9 mouse cellular contexts compared by ENCODE assay signal in the genomic region with DNA sequence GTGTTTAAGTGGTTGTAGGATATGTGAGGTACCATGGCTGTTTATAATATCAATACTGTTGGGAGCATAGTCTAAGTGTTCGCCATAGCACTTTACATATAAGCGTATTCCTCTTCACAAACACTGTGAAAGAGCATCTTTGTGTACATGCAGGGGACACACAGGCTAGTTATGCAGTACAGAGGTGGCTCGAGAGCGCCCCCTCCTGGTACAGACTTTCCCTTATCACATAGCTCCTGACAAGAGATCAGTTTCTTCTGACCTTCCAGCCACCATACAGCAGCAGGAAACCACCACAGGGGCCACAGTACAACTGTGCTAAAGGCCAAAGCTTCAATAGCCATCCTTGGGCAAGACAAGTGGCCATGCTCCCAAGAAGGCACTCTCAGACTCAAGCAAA. TPM values are rescaled to one million over a fixed set of nuclear protein-coding genes. Genes with fewer than 3 reads are reported as not detected.
A peak's percentile ranks its signal among the peaks of the same experiment; 100 is the strongest.
DNase-seq lines count a peak whose midpoint lies in the region; ATAC-seq lines count a peak whose summit lies in the region.
"Had no signal": no experiment of that assay in that cellular context is flagged by ENCODE, and none has a peak within 500 bp of the region (broad histone marks: within the 10 kb centered on the region; RNA-seq: fewer than 3 reads in every experiment).

No protein-coding gene starts in this region.

- H3K9me3 ChIP-seq in liver, embryonic 12.5 days (replicated peaks) = no peaks in the 10 kb centered on the region
- H3K9me3 ChIP-seq: heart, embryonic 13.5 days; neural tube, embryonic 12.5 days had no signal

- peaks cover 100% of the 10 kb centered on the region for H3K36me3 ChIP-seq in liver, embryonic 12.5 days

- H3K27me3 ChIP-seq in liver, embryonic 12.5 days (replicated peaks) = no peaks in the 10 kb centered on the region
- H3K27me3 ChIP-seq: heart, embryonic 13.5 days; neural tube, embryonic 12.5 days had no signal

- 45% methylated on average over 4 of the region's 4 CpGs for WGBS in liver, embryonic 12.5 days (ENCODE audit: insufficient replicate concordance)

- peak; percentile 64 for DNase-seq in right cerebral cortex, adult 18-20 months
- DNase-seq in right cerebral cortex, postnatal 36 days (ENCODE audit: low spot score in 2 of 2) = no peak
- peak; percentile 76 for DNase-seq in embryo, embryonic 10 days (ENCODE audit: low spot score)
- peak; percentile 24 for DNase-seq in retina, postnatal 7 days (ENCODE audit: low read depth, low spot score)

- no peak overlapping the region for H3K4me2 ChIP-seq in liver, embryonic 12.5 days
- H3K4me2 ChIP-seq: heart, embryonic 13.5 days; neural tube, embryonic 12.5 days had no signal

- no peak overlapping the region for H3K4me3 ChIP-seq in liver, embryonic 12.5 days
- H3K4me3 ChIP-seq: heart, embryonic 13.5 days; neural tube, embryonic 12.5 days had no signal

- H3K27ac ChIP-seq in liver, embryonic 12.5 days = no peak overlapping the region
- H3K27ac ChIP-seq: heart, embryonic 13.5 days; neural tube, embryonic 12.5 days had no signal

- H3K9ac ChIP-seq in liver, embryonic 12.5 days = no peak overlapping the region
- H3K9ac ChIP-seq: heart, embryonic 13.5 days; neural tube, embryonic 12.5 days had no signal

- no peaks in the 10 kb centered on the region for H3K4me1 ChIP-seq in liver, embryonic 12.5 days
- H3K4me1 ChIP-seq: heart, embryonic 13.5 days; neural tube, embryonic 12.5 days had no signal

- ATAC-seq in activated CD4-positive, CD25-positive, alpha-beta regulatory T cell, adult 4 months = peak; percentile 47
- peak; percentile 46 to 69; a peak in 2 of 4 replicates for ATAC-seq in hematopoietic stem cell, adult 5-6 weeks (replicated peaks in 1 of 2; ENCODE audit: insufficient read depth in 1 of 2, low FRiP score in 2 of 2, low TSS enrichment in 1 of 2, low read depth in 1 of 2, poor library complexity in 2 of 2, severe bottlenecking in 2 of 2)
- peak; percentile 58; the same call in 1 of the 2 replicates for ATAC-seq in liver, embryonic 12.5 days

RNA-seq across cellular contexts. Expression of gene Mfsd10, which starts 10.6 kb away (rescaled TPM):
- polyA plus RNA-seq in activated CD4-positive, CD25-positive, alpha-beta regulatory T cell, adult 4 months (2017; shearing (Covaris generic)) = 10 to 100 TPM; 70.0 to 77.6 TPM
- total RNA-seq in hematopoietic stem cell, adult 5-6 weeks (2017) = 76.8 and 89.1 TPM in 2 replicates
- polyA plus RNA-seq in liver, embryonic 12.5 days (2016; fragmentation: Nextera tagmentation; extraction: Ambion mirVana) = 66.8 and 77.4 TPM in 2 replicates

RNA-seq across cellular contexts. Expression of gene Nop14, which starts 12.4 kb away (rescaled TPM):
- 10 to 100 TPM; 22.4 to 26.0 TPM for polyA plus RNA-seq in activated CD4-positive, CD25-positive, alpha-beta regulatory T cell, adult 4 months (2017; shearing (Covaris generic))
- total RNA-seq in hematopoietic stem cell, adult 5-6 weeks (2017) = 58.8 and 65.0 TPM in 2 replicates
- 26.4 and 27.9 TPM in 2 replicates for polyA plus RNA-seq in liver, embryonic 12.5 days (2016; fragmentation: Nextera tagmentation; extraction: Ambion mirVana)

RNA-seq across cellular contexts. Expression of gene Grk4, which starts 12.6 kb away (rescaled TPM):
- 1 to 10 TPM; 4.3 to 6.2 TPM for polyA plus RNA-seq in activated CD4-positive, CD25-positive, alpha-beta regulatory T cell, adult 4 months (2017; shearing (Covaris generic))
- total RNA-seq in hematopoietic stem cell, adult 5-6 weeks (2017) = 0.84 and 1.1 TPM in 2 replicates
- polyA plus RNA-seq in liver, embryonic 12.5 days (2016; fragmentation: Nextera tagmentation; extraction: Ambion mirVana) = 1.2 and 1.4 TPM in 2 replicates

Comparison
In these comparisons a context has a peak if more than half of its experiments do, and no peak if none do; other contexts are left out.
1. DNase-seq: peak in right cerebral cortex, adult 18-20 months (single experiment), embryo, embryonic 10 days (single experiment) and retina, postnatal 7 days (single experiment); none in right cerebral cortex, postnatal 36 days (0 of 2).
2. Peak in every context shown above with its lines, with median percentiles within 50 percentile points of each other: ATAC-seq.